18 mouse cellular contexts compared by ENCODE assay signal in the genomic region with DNA sequence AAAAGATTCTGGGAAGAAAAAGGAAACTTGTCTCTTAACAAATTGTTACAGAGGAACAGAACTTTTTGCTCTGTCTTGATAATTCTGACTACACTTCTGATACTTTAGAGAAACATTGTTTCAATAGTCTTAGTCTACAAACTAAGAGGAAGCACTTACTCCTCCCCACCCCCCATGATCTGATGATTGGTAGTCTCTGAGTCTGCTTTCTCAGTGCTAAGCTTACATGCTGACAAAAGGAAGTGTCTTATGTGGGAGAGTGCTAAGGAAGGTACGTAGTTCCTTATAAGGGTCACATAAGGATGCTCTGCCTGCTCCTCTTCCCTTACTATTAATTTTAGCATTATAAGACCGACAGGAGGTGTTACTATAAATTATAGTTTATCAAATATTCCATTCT. TPM values are rescaled to one million over a fixed set of nuclear protein-coding genes. Genes with fewer than 3 reads are reported as not detected.
DNase-seq lines count a peak whose midpoint lies in the region; ATAC-seq and TF ChIP-seq lines count a peak whose summit lies in the region.
"Had no signal": no experiment of that assay in that cellular context is flagged by ENCODE, and none has a peak within 500 bp of the region (broad histone marks: within the 10 kb centered on the region; RNA-seq: fewer than 3 reads in every experiment).

No protein-coding gene starts in this region.

- H3K36me3 ChIP-seq in liver, adult 2 months (ENCODE audit: control insufficient read depth, insufficient read depth, low read length), result no peaks in the 10 kb centered on the region; the same call in 1 of the 2 replicates
- H3K36me3 ChIP-seq: neural tube, embryonic 13.5 days had no signal

- TF ChIP-seq POLR2A in liver, adult 2 months (IDR thresholded peaks at IDR 0.05; ENCODE audit: extremely low read depth, insufficient read depth, low read length), result no peak

- H3K4me3 ChIP-seq in liver, adult 2 months (ENCODE audit: insufficient read depth, low read depth, low read length), result no peak overlapping the region
- H3K4me3 ChIP-seq: embryonic facial prominence, embryonic 10.5 days; heart, embryonic 12.5 days; liver, embryonic 13.5 days; neural tube, embryonic 13.5 days had no signal

- WGBS in liver, adult 2 months, result 74% methylated on average over 2 of the region's 2 CpGs

- H3K9ac ChIP-seq in liver, adult 2 months (ENCODE audit: low read depth, low read length), result no peak overlapping the region
- H3K9ac ChIP-seq: heart, embryonic 12.5 days; neural tube, embryonic 13.5 days had no signal

- no peaks in the 10 kb centered on the region for H3K4me1 ChIP-seq in liver, adult 2 months (ENCODE audit: control insufficient read depth, insufficient read depth, low read length)

- H3K79me2 ChIP-seq in liver, adult 2 months (ENCODE audit: control insufficient read depth, insufficient read depth, low read length), result peaks cover 28% of the 10 kb centered on the region; the same call in 1 of the 2 replicates

- peak; percentile 79 for ATAC-seq in common myeloid progenitor, adult 5-6 weeks (replicated peaks; ENCODE audit: low read depth, poor library complexity, severe bottlenecking)
- ATAC-seq in megakaryocyte, adult 5-6 weeks (ENCODE audit: poor library complexity, severe bottlenecking), result peak; percentile 84

- DNase-seq in liver, adult 2 months (ENCODE audit: extremely low read depth, low read depth, low spot score), result peak; percentile 50
- no peak for DNase-seq in liver
- peak; percentile 34 for DNase-seq in CD4-positive helper T cell, adult 2 months (ENCODE audit: low read depth, low spot score)
- DNase-seq in cerebellum, adult 9-10 months, result no peak
- DNase-seq in left cerebral cortex, adult 18-20 months (ENCODE audit: low spot score in 2 of 2), result no peak
- no peak for DNase-seq in cerebellum, adult 18-20 months
- DNase-seq: adrenal gland, postnatal 25 days; cerebellum, postnatal 10 days; gastrocnemius, postnatal 36 days; heart, postnatal 36 days; liver, embryonic 13.5 days; lung, postnatal 10 days; retina, postnatal 1 day had no signal

- H3K27ac ChIP-seq in liver, adult 2 months (replicated peaks; ENCODE audit: insufficient read depth, low read depth, low read length), result no peak overlapping the region
- H3K27ac ChIP-seq: embryonic facial prominence, embryonic 10.5 days; neural tube, embryonic 13.5 days had no signal

- no peak for TF ChIP-seq CTCF in liver, adult 2 months (IDR thresholded peaks at IDR 0.05; ENCODE audit: low read depth, low read length)

- H3K27me3 ChIP-seq in liver, adult 2 months (ENCODE audit: control insufficient read depth, insufficient read depth, low read length), result no peaks in the 10 kb centered on the region
- H3K27me3 ChIP-seq: heart, embryonic 12.5 days; liver, embryonic 13.5 days; neural tube, embryonic 13.5 days had no signal

RNA-seq across cellular contexts. Expression of gene Btaf1, which starts 6.7 kb away (rescaled TPM):
- 14.7 and 15.5 TPM in 2 replicates for total RNA-seq in liver, adult 2 months (2014; rRNA removed)
- 2.5 and 2.6 TPM in 2 replicates for polyA plus RNA-seq in liver, adult 2 months (2012; rRNA removed)
- total RNA-seq in common myeloid progenitor, adult 5-6 weeks (2017), result 81.9 and 95.0 TPM in 2 replicates
- 24.3 and 30.8 TPM in 2 replicates for total RNA-seq in megakaryocyte, adult 5-6 weeks (2015)
- 44.2 and 50.4 TPM in 2 replicates for total RNA-seq in megakaryocyte, adult 5-6 weeks (2017)
- total RNA-seq in left cerebral cortex, adult 18-20 months (2021), result 10 to 100 TPM; 37.6 to 40.0 TPM

RNA-seq across cellular contexts. Expression of gene Fgfbp3, which starts 13.2 kb away (rescaled TPM):
- 0.09 and 0.34 TPM in 2 replicates for total RNA-seq in liver, adult 2 months (2014; rRNA removed)
- 0.56 and 0.91 TPM in 2 replicates for polyA plus RNA-seq in liver, adult 2 months (2012; rRNA removed)
- 4.6 and 5.9 TPM in 2 replicates for total RNA-seq in common myeloid progenitor, adult 5-6 weeks (2017)
- total RNA-seq in megakaryocyte, adult 5-6 weeks (2015), result 0.42 and 0.84 TPM in 2 replicates
- total RNA-seq in megakaryocyte, adult 5-6 weeks (2017), result 0.24 and 0.81 TPM in 2 replicates
- 1 to 10 TPM; 8.1 to 8.2 TPM for total RNA-seq in left cerebral cortex, adult 18-20 months (2021)

Comparison
In these comparisons a context has a peak if more than half of its experiments do, and no peak if none do; other contexts are left out.
1. DNase-seq: peak in liver, adult 2 months (single experiment) and CD4-positive helper T cell, adult 2 months (single experiment); none in liver (single experiment), cerebellum, adult 9-10 months (single experiment), left cerebral cortex, adult 18-20 months (0 of 2) and cerebellum, adult 18-20 months (0 of 2).